Mouse (Mus musculus): ENCODE measurements around the gene Vps26c. TPM values are rescaled to one million over a fixed set of nuclear protein-coding genes. Genes with fewer than 3 reads are reported as not detected.
A peak's percentile ranks its signal among the peaks of the same experiment; 100 is the strongest.
"Not testable (repeated sequence)": the region's sequence is repeated elsewhere in the genome, so short reads cannot be mapped to it uniquely, and the experiment has no call there.

Vps26c gene
- polyA plus RNA-seq, 1 experiment from 2014 or later: 47.4 TPM

DNA sequence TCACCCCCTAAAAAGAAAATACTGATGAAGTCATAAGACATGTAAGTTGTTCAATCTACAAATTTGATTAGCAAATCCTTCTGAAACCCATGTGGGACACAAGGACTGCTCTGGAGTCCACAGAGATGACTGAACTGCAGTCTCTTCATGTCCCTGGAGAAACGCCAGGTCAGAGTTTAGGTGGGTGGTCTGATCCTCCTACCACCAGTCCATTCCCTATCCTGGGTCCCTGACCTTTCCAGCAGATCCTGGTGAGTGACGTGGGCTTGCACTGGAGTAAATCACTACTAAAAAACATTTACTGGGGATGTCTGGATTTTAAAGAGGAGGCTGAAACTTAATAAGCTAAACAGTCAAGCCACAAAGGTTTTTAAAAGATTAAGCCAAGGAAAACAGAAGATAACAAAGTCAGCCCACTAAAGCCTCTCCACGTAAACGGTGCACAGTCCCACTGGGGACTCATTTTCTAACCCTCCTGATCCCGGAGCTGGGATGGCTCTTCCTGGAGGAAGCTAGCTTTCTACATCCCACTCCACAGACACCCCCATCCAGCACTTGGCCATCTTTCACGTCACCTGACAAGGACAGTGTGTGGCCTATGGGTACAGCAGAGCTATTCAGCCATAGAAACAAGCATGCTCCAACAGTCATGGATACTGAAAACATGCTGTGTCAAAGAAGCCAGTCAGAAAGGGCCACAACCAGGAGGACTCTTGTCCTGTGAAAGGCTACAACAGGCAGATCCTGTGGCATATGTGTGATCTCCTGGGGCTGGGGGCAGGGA is 2.8 kb downstream of the Vps26c start:
- 49% methylated on average over 6 of the region's 6 CpGs for WGBS (ENCODE audit: insufficient replicate concordance)

GRCm38 (mm10) chr16:94519028-94519427 is 7.6 kb downstream of the Vps26c start:
- Histone ChIP-seq H3K9ac (ENCODE audit: low read depth, low read length) (no peak overlapping the region), H3K27me3 (ENCODE audit: control insufficient read depth, insufficient read depth, low read length) (no peaks in the 10 kb centered on the region), H3K4me3 (ENCODE audit: low read depth, low read length) (no peak overlapping the region), H3K4me1 (ENCODE audit: control insufficient read depth, insufficient read depth, low read length) (peaks cover 26% of the 10 kb centered on the region), H3K27ac (ENCODE audit: low read depth, low read length) (no peak overlapping the region), H3K9me3 (replicated peaks; ENCODE audit: control insufficient read depth, low read length) (no peaks in the 10 kb centered on the region), H3K4me2 (no peak overlapping the region), H3K36me3 (ENCODE audit: control insufficient read depth, insufficient read depth, low read length) (no peaks in the 10 kb centered on the region)
- WGBS (ENCODE audit: insufficient replicate concordance): 58% methylated on average over 6 of the region's 6 CpGs
- ATAC-seq (replicated peaks; ENCODE audit: insufficient number of reproducible peaks, low FRiP score, low TSS enrichment): no peak

More for the DNA sequence above, 2.8 kb downstream of the Vps26c start:
- H3K9me3 ChIP-seq (replicated peaks; ENCODE audit: control insufficient read depth, low read length): no peaks in the 10 kb centered on the region
- no peak overlapping the region; the same call in 1 of the 2 replicates for H3K4me2 ChIP-seq
- H3K9ac ChIP-seq (ENCODE audit: low read depth, low read length): no peak overlapping the region
- H3K36me3 ChIP-seq (ENCODE audit: control insufficient read depth, insufficient read depth, low read length): no peaks in the 10 kb centered on the region
- H3K27ac ChIP-seq (ENCODE audit: low read depth, low read length): no peak overlapping the region
- peaks cover 33% of the 10 kb centered on the region for H3K4me1 ChIP-seq (ENCODE audit: control insufficient read depth, insufficient read depth, low read length)
- H3K4me3 ChIP-seq (ENCODE audit: low read depth, low read length): no peak overlapping the region
- no peak for ATAC-seq (replicated peaks; ENCODE audit: insufficient number of reproducible peaks, low FRiP score, low TSS enrichment)
- no peaks in the 10 kb centered on the region for H3K27me3 ChIP-seq (ENCODE audit: control insufficient read depth, insufficient read depth, low read length)

DNA sequence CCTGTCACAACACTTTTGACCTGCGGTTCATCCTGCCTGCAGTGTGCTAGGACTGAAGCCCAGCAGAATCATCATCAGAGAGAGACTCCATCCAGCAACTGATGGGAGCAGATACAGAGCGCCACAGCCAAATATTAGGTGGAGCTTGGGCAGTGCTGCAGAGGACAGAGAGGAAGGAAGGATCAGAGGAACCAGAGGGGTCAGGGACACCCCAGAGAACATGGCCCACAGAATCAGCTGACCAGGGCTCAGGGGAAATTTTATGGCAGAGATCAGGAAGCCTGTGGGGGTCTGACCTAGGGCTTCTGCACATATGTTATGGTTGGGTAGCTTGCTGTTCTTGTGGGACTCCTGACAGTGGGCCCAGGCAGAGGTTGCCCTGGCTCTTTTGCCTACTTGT is 9.0 kb downstream of the Vps26c start:
- no peaks in the 10 kb centered on the region for H3K27me3 ChIP-seq (ENCODE audit: control insufficient read depth, insufficient read depth, low read length)
- no peak overlapping the region for H3K4me2 ChIP-seq
- no peaks in the 10 kb centered on the region for H3K9me3 ChIP-seq (replicated peaks; ENCODE audit: control insufficient read depth, low read length)
- H3K36me3 ChIP-seq (ENCODE audit: control insufficient read depth, insufficient read depth, low read length): no peaks in the 10 kb centered on the region
- no peak overlapping the region for H3K4me3 ChIP-seq (ENCODE audit: low read depth, low read length)
- H3K9ac ChIP-seq (ENCODE audit: low read depth, low read length): no peak overlapping the region
- no peak overlapping the region for H3K27ac ChIP-seq (ENCODE audit: low read depth, low read length)
- WGBS (ENCODE audit: insufficient replicate concordance): 86% methylated on average over 2 of the region's 2 CpGs
- H3K4me1 ChIP-seq (ENCODE audit: control insufficient read depth, insufficient read depth, low read length): peaks cover 19% of the 10 kb centered on the region; the same call in 1 of the 2 replicates
- no peak for ATAC-seq (replicated peaks; ENCODE audit: insufficient number of reproducible peaks, low FRiP score, low TSS enrichment)

DNA sequence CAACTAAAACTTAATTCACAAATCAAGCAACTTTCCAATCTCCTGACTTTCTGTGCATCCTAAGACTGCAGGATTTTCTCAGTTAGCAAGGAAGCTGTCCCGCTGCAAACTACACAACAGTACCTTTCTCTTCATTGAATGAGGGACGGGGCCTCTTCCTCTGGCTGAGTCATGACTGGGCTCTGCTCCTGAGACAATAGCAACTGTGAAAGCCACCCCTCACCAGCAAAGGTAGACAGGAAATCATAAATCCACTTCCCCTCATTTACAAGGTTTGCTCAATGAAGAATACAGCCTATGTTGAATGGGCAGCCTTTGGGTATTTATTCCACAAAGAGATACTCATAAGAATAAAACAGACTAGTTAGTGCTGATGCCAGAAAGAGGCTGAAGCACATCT is 16.6 kb downstream of the Vps26c start:
- Histone ChIP-seq H3K4me2 (no peak overlapping the region), H3K36me3 (ENCODE audit: control insufficient read depth, insufficient read depth, low read length) (peaks cover 10% of the 10 kb centered on the region), H3K9ac (ENCODE audit: low read depth, low read length) (no peak overlapping the region), H3K4me3 (ENCODE audit: low read depth, low read length) (no peak overlapping the region), H3K27ac (ENCODE audit: low read depth, low read length) (no peak overlapping the region), H3K4me1 (ENCODE audit: control insufficient read depth, insufficient read depth, low read length) (no peaks in the 10 kb centered on the region), H3K27me3 (ENCODE audit: control insufficient read depth, insufficient read depth, low read length) (no peaks in the 10 kb centered on the region), H3K9me3 (replicated peaks; ENCODE audit: control insufficient read depth, low read length) (no peaks in the 10 kb centered on the region)
- 71% methylated on average over 2 of the region's 2 CpGs for WGBS (ENCODE audit: insufficient replicate concordance)
- ATAC-seq (replicated peaks; ENCODE audit: insufficient number of reproducible peaks, low FRiP score, low TSS enrichment): no peak

DNA sequence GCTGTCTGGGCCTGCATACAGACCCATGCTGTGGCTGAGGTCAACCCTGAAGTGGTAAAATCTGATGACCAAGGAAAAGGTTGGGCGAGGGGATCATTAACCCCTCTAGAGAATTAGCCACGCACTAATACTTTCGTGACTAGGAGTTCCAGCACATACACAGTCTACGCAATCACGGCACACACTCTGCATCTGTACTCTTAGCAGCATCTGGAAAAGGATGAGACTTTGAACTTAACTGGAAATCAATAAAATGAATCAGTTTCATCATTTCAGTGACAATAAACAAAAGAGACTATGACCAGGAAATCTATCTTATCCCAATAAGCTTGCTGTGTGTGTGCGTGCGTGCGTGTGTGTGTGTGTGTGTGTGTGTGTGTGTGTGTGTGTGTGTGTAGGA is 17.9 kb downstream of the Vps26c start:
- ATAC-seq (replicated peaks; ENCODE audit: insufficient number of reproducible peaks, low FRiP score, low TSS enrichment): no peak
- H3K27me3 ChIP-seq (ENCODE audit: control insufficient read depth, insufficient read depth, low read length): no peaks in the 10 kb centered on the region
- no peak overlapping the region for H3K4me2 ChIP-seq
- 90% methylated on average over 8 of the region's 8 CpGs for WGBS (ENCODE audit: insufficient replicate concordance)
- no peaks in the 10 kb centered on the region for H3K4me1 ChIP-seq (ENCODE audit: control insufficient read depth, insufficient read depth, low read length)
- no peaks in the 10 kb centered on the region for H3K9me3 ChIP-seq (replicated peaks; ENCODE audit: control insufficient read depth, low read length)
- peaks cover 16% of the 10 kb centered on the region for H3K36me3 ChIP-seq (ENCODE audit: control insufficient read depth, insufficient read depth, low read length)
- no peak overlapping the region for H3K27ac ChIP-seq (ENCODE audit: low read depth, low read length)
- no peak overlapping the region for H3K9ac ChIP-seq (ENCODE audit: low read depth, low read length)
- no peak overlapping the region for H3K4me3 ChIP-seq (ENCODE audit: low read depth, low read length)

GRCm38 (mm10) chr16:94507071-94507470 is 19.6 kb downstream of the Vps26c start:
- no peak overlapping the region for H3K27ac ChIP-seq (ENCODE audit: low read depth, low read length)
- 88% methylated on average over 2 of the region's 2 CpGs for WGBS (ENCODE audit: insufficient replicate concordance)
- no peak overlapping the region for H3K4me2 ChIP-seq
- no peaks in the 10 kb centered on the region for H3K27me3 ChIP-seq (ENCODE audit: control insufficient read depth, insufficient read depth, low read length)
- no peak overlapping the region for H3K9ac ChIP-seq (ENCODE audit: low read depth, low read length)
- ATAC-seq (replicated peaks; ENCODE audit: insufficient number of reproducible peaks, low FRiP score, low TSS enrichment): no peak
- no peaks in the 10 kb centered on the region for H3K4me1 ChIP-seq (ENCODE audit: control insufficient read depth, insufficient read depth, low read length)
- H3K9me3 ChIP-seq (replicated peaks; ENCODE audit: control insufficient read depth, low read length): no peaks in the 10 kb centered on the region
- H3K4me3 ChIP-seq (ENCODE audit: low read depth, low read length): no peak overlapping the region
- H3K36me3 ChIP-seq (ENCODE audit: control insufficient read depth, insufficient read depth, low read length): peaks cover 18% of the 10 kb centered on the region

GRCm38 (mm10) chr16:94504192-94504591 is 22.4 kb downstream of the Vps26c start:
- H3K9me3 ChIP-seq (replicated peaks; ENCODE audit: control insufficient read depth, low read length): no peaks in the 10 kb centered on the region
- H3K27me3 ChIP-seq (ENCODE audit: control insufficient read depth, insufficient read depth, low read length): no peaks in the 10 kb centered on the region
- H3K4me1 ChIP-seq (ENCODE audit: control insufficient read depth, insufficient read depth, low read length): no peaks in the 10 kb centered on the region
- H3K4me3 ChIP-seq (ENCODE audit: low read depth, low read length): no peak overlapping the region
- WGBS (ENCODE audit: insufficient replicate concordance): 92% methylated on average over 5 of the region's 5 CpGs
- no peak overlapping the region for H3K4me2 ChIP-seq
- ATAC-seq (replicated peaks; ENCODE audit: insufficient number of reproducible peaks, low FRiP score, low TSS enrichment): no peak
- no peak overlapping the region for H3K27ac ChIP-seq (ENCODE audit: low read depth, low read length)
- no peak overlapping the region for H3K9ac ChIP-seq (ENCODE audit: low read depth, low read length)
- H3K36me3 ChIP-seq (ENCODE audit: control insufficient read depth, insufficient read depth, low read length): peaks cover 25% of the 10 kb centered on the region

GRCm38 (mm10) chr16:94497911-94498310 is 28.7 kb downstream of the Vps26c start:
- Histone ChIP-seq H3K36me3 (ENCODE audit: control insufficient read depth, insufficient read depth, low read length) (peaks cover 30% of the 10 kb centered on the region), H3K4me2 (no peak overlapping the region), H3K27me3 (ENCODE audit: control insufficient read depth, insufficient read depth, low read length) (no peaks in the 10 kb centered on the region), H3K9ac (ENCODE audit: low read depth, low read length) (no peak overlapping the region), H3K4me1 (ENCODE audit: control insufficient read depth, insufficient read depth, low read length) (0 out of 2 replicates have a peak, but pooled peaks cover 3% of the 10 kb centered on the region), H3K4me3 (ENCODE audit: low read depth, low read length) (no peak overlapping the region), H3K27ac (ENCODE audit: low read depth, low read length) (no peak overlapping the region), H3K9me3 (replicated peaks; ENCODE audit: control insufficient read depth, low read length) (no peaks in the 10 kb centered on the region)
- WGBS (ENCODE audit: insufficient replicate concordance): 79% methylated on average over 5 of the region's 5 CpGs
- peak; percentile 52; the same call in 1 of the 2 replicates for ATAC-seq (replicated peaks; ENCODE audit: insufficient number of reproducible peaks, low FRiP score, low TSS enrichment)

- peaks cover 30% of the 10 kb centered on the region for H3K36me3 ChIP-seq (ENCODE audit: control insufficient read depth, insufficient read depth, low read length)
- H3K9ac ChIP-seq (ENCODE audit: low read depth, low read length); ATAC-seq (replicated peaks; ENCODE audit: insufficient number of reproducible peaks, low FRiP score, low TSS enrichment); H3K4me3 ChIP-seq (ENCODE audit: low read depth, low read length); H3K4me1 ChIP-seq (ENCODE audit: control insufficient read depth, insufficient read depth, low read length); H3K27me3 ChIP-seq (ENCODE audit: control insufficient read depth, insufficient read depth, low read length); H3K4me2 ChIP-seq; H3K9me3 ChIP-seq (replicated peaks; ENCODE audit: control insufficient read depth, low read length); H3K27ac ChIP-seq (ENCODE audit: low read depth, low read length): not testable (repeated sequence)
- 92% methylated on average over 7 of the region's 7 CpGs for WGBS (ENCODE audit: insufficient replicate concordance)
Measured at GRCm38 (mm10) chr16:94497176-94497575, 29.5 kb downstream of the Vps26c start.
